Mouse (Mus musculus) neural tube, embryonic 14.5 days (tissue): ENCODE results near the gene Cox20. TPM values are rescaled to one million over a fixed set of nuclear protein-coding genes. Genes with fewer than 3 reads are reported as not detected.

ENCODE experiments used
- ATAC-seq: fragments of 200-750 bp; cut with Nextera tagmentation; 2 replicates; pipeline ENCODE4 v1.8.0; 2017; ENCODE audit warnings: low read depth, mild to moderate bottlenecking, moderate TSS enrichment, moderate library complexity
- H3K27ac ChIP-seq: fragments of 300-500 bp; sonication (generic); 2 replicates; pipeline ENCODE4 v1.5.1; 2014; ENCODE audit warnings: low read depth, mild to moderate bottlenecking, control low read depth, low read length, moderate library complexity, mixed read lengths
- H3K27me3 ChIP-seq: fragments of 300-500 bp; sonication (generic); 2 replicates; pipeline ENCODE4 v1.6.1; 2014; ENCODE audit warnings: low read length; ENCODE audit not compliant: control insufficient read depth, insufficient read depth
- H3K36me3 ChIP-seq: fragments of 300-500 bp; sonication (generic); 2 replicates; pipeline ENCODE4 v1.6.1; 2014; ENCODE audit warnings: low read length, mixed read lengths; ENCODE audit not compliant: control insufficient read depth, insufficient read depth
- H3K4me1 ChIP-seq: fragments of 300-500 bp; sonication (generic); 2 replicates; pipeline ENCODE4 v1.6.1; 2014; ENCODE audit warnings: low read length; ENCODE audit not compliant: control insufficient read depth, insufficient read depth
- H3K4me2 ChIP-seq: fragments of 300-500 bp; sonication (generic); 2 replicates; pipeline ENCODE4 v1.6.1; 2014; ENCODE audit warnings: mild to moderate bottlenecking, low read depth, low read length, control low read depth
- H3K4me3 ChIP-seq: fragments of 300-500 bp; sonication (generic); 2 replicates; pipeline ENCODE4 v1.5.1; 2014; ENCODE audit warnings: low read depth, low read length, control low read depth, mixed read lengths
- H3K9ac ChIP-seq: fragments of 300-500 bp; sonication (generic); replicated peaks from 2 replicates; pipeline ENCODE4 v1.6.1; 2014; ENCODE audit warnings: low read depth, mild to moderate bottlenecking, control low read depth, low read length, mixed read lengths
- H3K9me3 ChIP-seq: fragments of 300-500 bp; sonication (generic); 2 replicates; pipeline ENCODE4 v1.6.1; 2016; ENCODE audit warnings: low read length; ENCODE audit not compliant: control insufficient read depth
- whole genome bisulfite sequencing: fragments of 180-500 bp; shearing (Covaris S2); extraction: QIAGEN DNeasy Blood & Tissue Kit; methylation state at CpG from one replicate; pipeline ENCODE4 v1.1.7; 2014; 5-methylcytosine and 5-hydroxymethylcytosine counted together
- microRNA-seq: library from miRNA; unstranded; fragments of <30 nt; microRNA quantifications from one replicate; pipeline ENCODE4, GENCODE M21; 2016
- polyA plus RNA-seq: library from polyadenylated mRNA; unstranded; fragments of >200 nt; fragmentation: Nextera tagmentation; extraction: Ambion mirVana; gene quantifications from 2 replicates; pipeline ENCODE4 v1.2.1, GENCODE M21; 2014

Cox20 gene
- polyA plus RNA-seq, 1 experiment from 2014 or later: 105 TPM

- Histone ChIP-seq H3K4me2 (no peak overlapping the region), H3K4me3 (no peak overlapping the region), H3K4me1 (no peaks in the 10 kb centered on the region), H3K9ac (no peak overlapping the region), H3K9me3 (no peaks in the 10 kb centered on the region), H3K27ac (no peak overlapping the region), H3K36me3 (no peaks in the 10 kb centered on the region), H3K27me3 (no peaks in the 10 kb centered on the region)
- WGBS: 64% methylated on average over 2 of the region's 2 CpGs
- ATAC-seq: no peak
Measured at GRCm38 (mm10) chr1:178360702-178361101, 41.8 kb downstream of the Cox20 start.

- no peaks in the 10 kb centered on the region for H3K9me3 ChIP-seq
- no peak overlapping the region for H3K9ac ChIP-seq
- no peaks in the 10 kb centered on the region for H3K36me3 ChIP-seq
- H3K4me2 ChIP-seq: no peak overlapping the region
- no peak overlapping the region for H3K27ac ChIP-seq
- H3K27me3 ChIP-seq: no peaks in the 10 kb centered on the region
- 0 out of 2 replicates have a peak, but pooled peaks cover 3% of the 10 kb centered on the region for H3K4me1 ChIP-seq
- ATAC-seq: no peak
- H3K4me3 ChIP-seq: no peak overlapping the region
- 93% methylated on average over 6 of the region's 6 CpGs for WGBS
Measured at GRCm38 (mm10) chr1:178365171-178365570, 46.2 kb downstream of the Cox20 start.

- Histone ChIP-seq H3K27me3 (no peaks in the 10 kb centered on the region), H3K9ac (no peak overlapping the region; the same call in 1 of the 2 replicates), H3K4me3 (no peak overlapping the region), H3K4me1 (0 out of 2 replicates have a peak, but pooled peaks cover 3% of the 10 kb centered on the region), H3K27ac (peak overlapping the region; percentile 81; the same call in 1 of the 2 replicates), H3K4me2 (no peak overlapping the region), H3K36me3 (no peaks in the 10 kb centered on the region), H3K9me3 (no peaks in the 10 kb centered on the region)
- ATAC-seq: no peak
- 78% methylated on average over 6 of the region's 6 CpGs for WGBS
Measured at GRCm38 (mm10) chr1:178368121-178368520, 49.2 kb downstream of the Cox20 start.

GRCm38 (mm10) chr1:178368548-178369271 is 49.8 kb downstream of the Cox20 start:
- ATAC-seq: peak; percentile 97
- H3K4me1 ChIP-seq: 0 out of 2 replicates have a peak, but pooled peaks cover 3% of the 10 kb centered on the region
- H3K27me3 ChIP-seq: no peaks in the 10 kb centered on the region
- 2% methylated on average over 36 of the region's 36 CpGs for WGBS
- H3K9ac ChIP-seq: peak overlapping the region; percentile 58
- H3K4me3 ChIP-seq: peak overlapping the region; percentile 45
- H3K36me3 ChIP-seq: no peaks in the 10 kb centered on the region
- peak overlapping the region; percentile 81 for H3K27ac ChIP-seq
- peak overlapping the region; percentile 89 for H3K4me2 ChIP-seq
- no peaks in the 10 kb centered on the region for H3K9me3 ChIP-seq

- Histone ChIP-seq H3K27me3 (no peaks in the 10 kb centered on the region), H3K9me3 (no peaks in the 10 kb centered on the region), H3K4me2 (peak overlapping the region; percentile 89), H3K9ac (peak overlapping the region; percentile 58), H3K4me1 (0 out of 2 replicates have a peak, but pooled peaks cover 3% of the 10 kb centered on the region), H3K36me3 (no peaks in the 10 kb centered on the region), H3K27ac (peak overlapping the region; percentile 81), H3K4me3 (peak overlapping the region; percentile 45)
- peak; percentile 83 for ATAC-seq
- WGBS: 2% methylated on average over 11 of the region's 11 CpGs
Measured at GRCm38 (mm10) chr1:178369272-178369651, 50.3 kb downstream of the Cox20 start.

Small RNA genes lying within 50 kb of the gene (microRNA-seq; reads per million reads assigned to microRNA genes)
- not detected for gene Gm27458

Other genes starting within 250 kb of the Cox20 start
- gene Desi2, start 131.7 kb upstream of the Cox20 start, polyA plus RNA-seq: 22.3 and 22.7 TPM in 2 replicates
- gene Hnrnpu, start 18.7 kb downstream of the Cox20 start, polyA plus RNA-seq: 267 and 325 TPM in 2 replicates
- gene Efcab2, start 87.0 kb downstream of the Cox20 start, polyA plus RNA-seq: 7.4 and 10.6 TPM in 2 replicates
- 18.5 and 18.8 TPM in 2 replicates for gene Kif26b, start 210.0 kb downstream of the Cox20 start, polyA plus RNA-seq